Mouse (Mus musculus) lung, embryonic 14.5 days (tissue): ENCODE measurements around the gene Ski. TPM values are rescaled to one million over a fixed set of nuclear protein-coding genes. Genes with fewer than 3 reads are reported as not detected.

Source experiments
- ATAC-seq: fragments of 200-750 bp; cut with Nextera tagmentation; 2 replicates; pipeline ENCODE4 v1.8.0; 2017; ENCODE audit warnings: mild to moderate bottlenecking, moderate TSS enrichment, moderate library complexity; ENCODE audit not compliant: insufficient read depth
- DNase-seq: peaks from one replicate; pipeline ENCODE4 v3.0.0-alpha.2; 2015
- H3K27ac ChIP-seq: fragments of 300-500 bp; sonication (generic); 2 replicates; pipeline ENCODE4 v1.5.1; 2014; ENCODE audit warnings: low read depth, mild to moderate bottlenecking, moderate library complexity
- H3K27me3 ChIP-seq: fragments of 300-500 bp; sonication (generic); 2 replicates; pipeline ENCODE4 v1.6.1; 2014; ENCODE audit warnings: low read length, control low read depth; ENCODE audit not compliant: insufficient read depth
- H3K36me3 ChIP-seq: fragments of 300-500 bp; sonication (generic); 2 replicates; pipeline ENCODE4 v1.6.1; 2014; ENCODE audit warnings: control low read depth; ENCODE audit not compliant: insufficient read depth
- H3K4me1 ChIP-seq: fragments of 300-500 bp; sonication (generic); 2 replicates; pipeline ENCODE4 v1.6.1; 2014; ENCODE audit warnings: antibody characterized with exemption, control low read depth; ENCODE audit not compliant: insufficient read depth
- H3K4me2 ChIP-seq: fragments of 300-500 bp; sonication (generic); 2 replicates; pipeline ENCODE4 v1.6.1; 2014; ENCODE audit warnings: mild to moderate bottlenecking
- H3K4me3 ChIP-seq: fragments of 300-500 bp; sonication (generic); 2 replicates; pipeline ENCODE4 v1.5.1; 2014; ENCODE audit warnings: low read depth, low read length
- H3K9ac ChIP-seq: fragments of 300-500 bp; sonication (generic); 2 replicates; pipeline ENCODE4 v1.6.1; 2014
- H3K9me3 ChIP-seq: fragments of 300-500 bp; sonication (generic); 2 replicates; pipeline ENCODE4 v1.6.1; 2016; ENCODE audit warnings: low read depth, low read length, control low read depth
- CTCF ChIP-seq: IDR thresholded peaks from 2 replicates; pipeline ENCODE4 v1.5.1; 2016; ENCODE audit warnings: antibody characterized with exemption, low read depth
- WGBS: fragments of 180-500 bp; shearing (Covaris S2); extraction: QIAGEN DNeasy Blood & Tissue Kit; methylation state at CpG from one replicate; pipeline ENCODE4 v1.1.7; 2014; 5-methylcytosine and 5-hydroxymethylcytosine counted together
- polyA plus RNA-seq: library from polyadenylated mRNA; unstranded; fragments of >200 nt; fragmentation: Nextera tagmentation; extraction: Ambion mirVana; gene quantifications from 2 replicates; pipeline ENCODE4 v1.2.1, GENCODE M21; 2014

The Ski gene
- polyA plus RNA-seq, 1 experiment from 2014 or later, result 23.7 TPM

DNA sequence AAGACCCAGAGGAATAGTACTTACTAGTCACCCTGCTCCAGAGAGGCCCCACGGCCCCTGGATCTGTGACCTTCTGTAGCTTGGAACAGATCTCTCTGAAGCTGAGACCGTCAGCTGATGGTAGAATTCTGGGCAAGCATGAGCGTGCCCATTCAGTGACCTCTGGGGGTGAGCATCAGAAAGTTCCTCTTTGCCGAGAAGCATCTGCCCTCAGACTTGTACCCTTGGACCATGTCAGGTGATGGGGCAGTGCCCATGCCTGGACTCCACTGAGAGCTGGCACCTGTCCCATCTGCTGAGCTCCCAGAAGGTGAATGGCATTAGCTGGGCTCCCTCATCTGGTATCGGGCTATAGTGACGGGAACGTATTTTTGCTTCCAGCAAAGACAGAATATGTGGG is 84.5 kb downstream of the Ski start:
- DNase-seq (no peak), ATAC-seq (no peak)
- H3K4me3 ChIP-seq, result no peak overlapping the region
- H3K4me1 ChIP-seq, result peaks cover 40% of the 10 kb centered on the region
- WGBS, result 82% methylated on average over 7 of the region's 7 CpGs
- no peak overlapping the region for H3K9ac ChIP-seq
- no peaks in the 10 kb centered on the region for H3K9me3 ChIP-seq
- H3K4me2 ChIP-seq, result no peak overlapping the region
- no peak for TF ChIP-seq CTCF
- no peaks in the 10 kb centered on the region for H3K36me3 ChIP-seq
- no peak overlapping the region for H3K27ac ChIP-seq
- H3K27me3 ChIP-seq, result no peaks in the 10 kb centered on the region

DNA sequence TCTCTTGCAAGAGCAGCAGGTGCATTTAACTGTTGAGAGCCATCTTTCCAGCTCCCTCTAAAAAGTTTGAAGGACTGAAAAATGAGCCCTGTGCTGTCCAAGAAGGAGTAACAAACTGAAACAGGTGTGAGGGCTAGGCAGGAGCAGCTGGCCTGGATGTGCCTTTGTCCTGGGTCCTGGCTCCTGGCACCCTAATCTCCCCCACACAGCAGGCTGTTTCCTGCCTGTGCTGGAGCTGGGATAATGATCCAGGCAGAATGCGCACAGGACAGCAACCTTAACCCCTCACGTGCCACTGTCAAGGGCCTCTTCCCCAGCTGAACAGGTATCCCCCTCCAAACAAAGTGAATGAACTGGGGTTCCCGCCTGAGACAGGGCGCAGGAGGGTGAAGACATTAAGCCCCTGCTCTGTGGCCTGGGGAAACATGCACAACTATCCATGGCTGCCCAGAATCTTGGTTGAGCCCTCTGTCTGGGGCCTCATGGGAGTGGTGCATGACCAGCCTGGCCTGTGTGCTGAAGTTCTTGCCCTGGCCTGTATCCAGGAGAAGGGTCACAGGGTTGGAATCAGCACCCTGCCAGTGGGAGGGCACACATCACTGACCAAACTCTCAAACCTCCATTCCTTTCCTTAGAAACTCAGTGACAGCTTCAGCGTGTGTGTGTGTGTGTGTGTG is 86.3 kb downstream of the Ski start:
- Histone ChIP-seq H3K9me3 (no peaks in the 10 kb centered on the region), H3K4me2 (no peak overlapping the region), H3K27ac (no peak overlapping the region), H3K4me3 (no peak overlapping the region), H3K4me1 (peaks cover 39% of the 10 kb centered on the region), H3K36me3 (no peaks in the 10 kb centered on the region), H3K9ac (no peak overlapping the region), H3K27me3 (no peaks in the 10 kb centered on the region)
- no peak for TF ChIP-seq CTCF
- ATAC-seq, result no peak
- WGBS, result 58% methylated on average over 5 of the region's 5 CpGs
- no peak for DNase-seq

DNA sequence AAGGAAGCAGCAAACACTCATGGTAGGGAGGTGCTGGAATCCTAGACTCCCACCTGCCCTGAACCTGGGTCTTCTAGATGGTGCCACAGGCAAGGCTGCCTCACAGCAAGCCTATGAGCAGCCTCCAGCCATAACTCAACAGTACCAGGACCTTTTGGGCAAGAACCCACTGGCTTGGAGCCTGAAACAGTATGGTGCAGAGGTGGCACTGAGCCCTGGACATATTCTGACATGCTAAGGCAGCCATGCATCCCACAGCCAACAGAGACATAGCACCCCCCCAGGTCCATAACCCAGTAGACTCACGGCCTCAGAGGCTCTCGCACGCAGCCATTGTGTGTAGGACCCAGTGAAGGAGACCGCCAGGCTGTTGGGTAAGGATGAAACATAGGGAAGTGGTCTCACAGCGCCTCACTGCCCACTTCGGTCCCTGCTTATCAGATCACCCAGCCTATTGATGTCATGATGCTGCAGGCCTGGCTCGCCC is 87.7 kb downstream of the Ski start:
- Histone ChIP-seq H3K4me1 (peaks cover 33% of the 10 kb centered on the region), H3K4me3 (no peak overlapping the region), H3K36me3 (no peaks in the 10 kb centered on the region), H3K27me3 (no peaks in the 10 kb centered on the region), H3K9ac (no peak overlapping the region), H3K27ac (peak overlapping the region; percentile 91), H3K4me2 (peak overlapping the region; percentile 31; the same call in 1 of the 2 replicates), H3K9me3 (no peaks in the 10 kb centered on the region)
- 84% methylated on average over 7 of the region's 7 CpGs for WGBS
- no peak for DNase-seq
- no peak for ATAC-seq
- no peak for TF ChIP-seq CTCF

DNA sequence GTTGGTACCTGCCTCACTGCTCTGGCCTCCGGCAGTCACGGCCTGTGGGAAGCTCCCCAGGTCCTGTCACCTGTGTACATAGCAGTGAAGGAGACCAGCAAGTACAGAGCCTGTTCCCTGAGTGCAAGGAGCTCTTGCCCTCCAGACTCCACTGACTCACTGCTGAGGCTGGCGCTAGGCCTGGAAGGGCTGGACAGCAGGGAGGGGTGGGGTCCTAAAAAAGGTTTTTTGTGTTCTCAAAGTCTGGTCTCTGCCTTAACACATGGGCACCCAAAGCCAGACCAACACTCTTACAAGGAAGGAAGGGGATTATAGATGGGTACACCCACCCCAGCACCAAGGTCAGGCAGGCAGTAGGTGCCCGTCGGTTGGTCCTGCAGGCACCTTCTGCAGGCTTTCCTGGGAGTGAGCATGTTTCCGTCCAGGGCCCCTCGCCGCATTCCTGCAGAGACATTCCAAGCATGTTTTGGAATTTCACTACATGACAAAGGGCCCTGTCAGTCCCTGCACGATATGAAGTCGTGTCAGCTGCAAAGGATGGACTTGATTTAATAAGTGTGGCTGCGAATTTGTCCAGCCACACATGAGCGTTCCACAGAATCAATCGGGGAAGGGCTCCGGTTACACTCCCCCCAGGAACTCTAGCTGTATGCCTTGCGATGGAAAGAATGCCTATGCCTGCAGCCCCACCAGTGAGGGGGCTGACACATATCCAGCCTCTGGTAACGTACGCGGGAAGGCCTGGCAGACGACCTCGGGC is 88.6 kb downstream of the Ski start:
- H3K27me3 ChIP-seq, result no peaks in the 10 kb centered on the region
- DNase-seq, result peak; percentile 82
- WGBS, result 11% methylated on average over 20 of the region's 20 CpGs
- H3K4me2 ChIP-seq, result peak overlapping the region; percentile 31
- H3K9ac ChIP-seq, result no peak overlapping the region
- H3K4me1 ChIP-seq, result peaks cover 36% of the 10 kb centered on the region
- TF ChIP-seq CTCF, result no peak
- no peaks in the 10 kb centered on the region for H3K9me3 ChIP-seq
- peak; percentile 72 for ATAC-seq
- no peaks in the 10 kb centered on the region for H3K36me3 ChIP-seq
- H3K27ac ChIP-seq, result peak overlapping the region; percentile 91
- H3K4me3 ChIP-seq, result no peak overlapping the region

DNA sequence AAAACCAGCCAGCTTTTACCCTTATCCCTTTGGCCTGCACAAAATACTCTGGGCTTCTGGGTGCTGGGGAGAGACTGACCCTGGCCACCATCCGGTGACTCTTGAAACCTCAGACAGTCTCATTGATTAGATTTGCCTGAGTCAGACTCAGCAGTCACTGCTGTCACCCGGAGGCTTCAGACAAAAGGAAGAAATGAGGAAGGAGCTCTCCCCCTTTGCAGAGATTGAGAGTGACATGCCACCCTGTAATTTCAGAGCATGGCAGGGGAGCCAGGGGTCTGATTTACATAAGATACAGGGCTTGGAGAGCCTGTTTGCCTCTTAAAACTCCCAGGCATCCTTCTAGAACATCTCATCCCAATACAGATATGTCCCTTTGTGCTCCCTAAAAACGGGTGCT is 89.2 kb downstream of the Ski start:
- TF ChIP-seq CTCF, result no peak
- WGBS, result 24% methylated on average over 3 of the region's 3 CpGs
- peaks cover 36% of the 10 kb centered on the region for H3K4me1 ChIP-seq
- no peak overlapping the region for H3K9ac ChIP-seq
- peak overlapping the region; percentile 91 for H3K27ac ChIP-seq
- no peaks in the 10 kb centered on the region for H3K9me3 ChIP-seq
- no peak for ATAC-seq
- no peaks in the 10 kb centered on the region for H3K36me3 ChIP-seq
- H3K4me2 ChIP-seq, result no peak overlapping the region; the same call in 1 of the 2 replicates
- no peak overlapping the region for H3K4me3 ChIP-seq
- DNase-seq, result no peak
- H3K27me3 ChIP-seq, result no peaks in the 10 kb centered on the region

- WGBS, result 51% methylated on average over 7 of the region's 7 CpGs
These were observed 91.8 kb downstream of the Ski start for GRCm38 (mm10) chr4:155130616-155131015.

GRCm38 (mm10) chr4:155129996-155130395 is 92.4 kb downstream of the Ski start:
- DNase-seq (peak; percentile 73), ATAC-seq (no peak)
- H3K9ac ChIP-seq, result no peak overlapping the region
- no peak for TF ChIP-seq CTCF
- peak overlapping the region; percentile 71 for H3K27ac ChIP-seq
- no peaks in the 10 kb centered on the region for H3K36me3 ChIP-seq
- H3K27me3 ChIP-seq, result no peaks in the 10 kb centered on the region
- 57% methylated on average over 14 of the region's 14 CpGs for WGBS
- H3K4me2 ChIP-seq, result no peak overlapping the region
- H3K9me3 ChIP-seq, result no peaks in the 10 kb centered on the region
- H3K4me3 ChIP-seq, result no peak overlapping the region
- peaks cover 31% of the 10 kb centered on the region for H3K4me1 ChIP-seq

More at GRCm38 (mm10) chr4:155130616-155131015, 91.8 kb downstream of the Ski start:
- Histone ChIP-seq H3K9ac (no peak overlapping the region), H3K27ac (peak overlapping the region; percentile 71), H3K27me3 (no peaks in the 10 kb centered on the region), H3K36me3 (no peaks in the 10 kb centered on the region), H3K9me3 (no peaks in the 10 kb centered on the region), H3K4me3 (no peak overlapping the region), H3K4me2 (no peak overlapping the region), H3K4me1 (peaks cover 31% of the 10 kb centered on the region)
- TF ChIP-seq CTCF, result no peak
- ATAC-seq (no peak), DNase-seq (no peak)
